8 mouse cellular contexts compared by ENCODE assay signal in the genomic region with DNA sequence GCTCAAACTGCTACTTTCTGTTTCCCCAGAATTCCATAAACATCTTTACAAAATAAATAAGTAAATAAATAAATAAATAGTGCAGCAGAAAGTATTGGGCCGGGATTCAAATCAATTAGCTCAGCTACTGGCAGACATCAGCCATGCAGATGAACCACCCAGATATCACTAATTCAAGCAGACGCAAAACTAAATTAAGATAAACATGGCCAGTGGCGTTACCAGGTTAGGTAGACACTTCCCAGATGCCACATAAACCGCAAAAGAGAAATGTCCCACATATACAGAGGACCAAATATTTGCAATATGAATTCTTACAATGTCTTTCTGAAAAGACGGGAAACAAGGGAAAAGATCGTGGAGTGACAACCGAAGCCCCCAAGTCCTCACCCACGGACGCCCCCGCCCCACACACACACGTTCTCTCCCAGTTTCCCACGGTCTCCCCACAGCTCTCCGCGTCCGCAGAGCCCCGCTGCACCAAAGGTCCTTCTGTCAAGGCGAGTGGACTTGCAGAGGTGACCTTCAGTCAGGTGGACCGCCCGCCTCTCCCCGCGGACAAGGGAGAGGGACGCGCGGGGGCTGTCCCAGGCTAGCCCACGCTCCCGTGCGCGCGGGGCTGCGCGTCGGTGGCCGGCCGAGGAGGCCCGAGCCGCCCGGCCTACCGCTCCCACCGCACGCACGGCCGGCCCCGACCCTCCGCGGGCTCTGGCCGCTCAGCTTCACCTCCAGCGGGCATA. TPM values are rescaled to one million over a fixed set of nuclear protein-coding genes. Genes with fewer than 3 reads are reported as not detected.
DNase-seq lines count a peak whose midpoint lies in the region; ATAC-seq and TF ChIP-seq lines count a peak whose summit lies in the region.

No protein-coding gene starts in this region.

- H3K36me3 ChIP-seq in forebrain, postnatal 0 days (ENCODE audit: insufficient read depth), result peaks cover 10% of the 10 kb centered on the region
- peaks cover 4% of the 10 kb centered on the region for H3K36me3 ChIP-seq in intestine, embryonic 15.5 days
- H3K36me3 ChIP-seq in liver, embryonic 12.5 days, result peaks cover 38% of the 10 kb centered on the region
- H3K36me3 ChIP-seq in myocyte (ENCODE audit: control insufficient read depth, insufficient read depth), result peaks cover 5% of the 10 kb centered on the region

- H3ac ChIP-seq in myocyte (ENCODE audit: control insufficient read depth, insufficient read length), result peak overlapping the region; percentile 98

- no peaks in the 10 kb centered on the region for H3K9me3 ChIP-seq in forebrain, postnatal 0 days (ENCODE audit: low read length)
- H3K9me3 ChIP-seq in intestine, embryonic 15.5 days, result no peaks in the 10 kb centered on the region
- no peaks in the 10 kb centered on the region for H3K9me3 ChIP-seq in liver, embryonic 12.5 days (replicated peaks)

- TF ChIP-seq CTCF in forebrain, postnatal 0 days (IDR thresholded peaks at IDR 0.05; ENCODE audit: low read depth), result no peak

- H3K4me1 ChIP-seq in forebrain, postnatal 0 days (ENCODE audit: insufficient read depth), result no peaks in the 10 kb centered on the region
- no peaks in the 10 kb centered on the region; the same call in 1 of the 2 replicates for H3K4me1 ChIP-seq in intestine, embryonic 15.5 days (replicated peaks)
- H3K4me1 ChIP-seq in liver, embryonic 12.5 days, result peaks cover 46% of the 10 kb centered on the region

- DNase-seq in right cerebral cortex, postnatal 10 days (ENCODE audit: low spot score in 2 of 2), result peak; percentile 47 to 49
- DNase-seq in right cerebral cortex, postnatal 4 days, result no peak
- DNase-seq in cerebellum, adult 11 months, result peak; percentile 49
- no peak for DNase-seq in forebrain, postnatal 0 days
- DNase-seq in T-cell, adult 2 months (ENCODE audit: low spot score), result no peak

- no peak for TF ChIP-seq POLR2A in myocyte (IDR thresholded peaks at IDR 0.05; ENCODE audit: insufficient read length, low read depth)

- peak overlapping the region; percentile 97 for H3K9ac ChIP-seq in forebrain, postnatal 0 days
- H3K9ac ChIP-seq in intestine, embryonic 15.5 days, result peak overlapping the region; percentile 97
- H3K9ac ChIP-seq in liver, embryonic 12.5 days, result peak overlapping the region; percentile 97

- H3K27ac ChIP-seq in forebrain, postnatal 0 days (ENCODE audit: low read depth, low read length), result peak overlapping the region; percentile 93
- peak overlapping the region; percentile 98 for H3K27ac ChIP-seq in intestine, embryonic 15.5 days
- H3K27ac ChIP-seq in liver, embryonic 12.5 days, result peak overlapping the region; percentile 95

- peak; percentile 30 for ATAC-seq in forebrain, postnatal 0 days
- peak; percentile 48 for ATAC-seq in intestine, embryonic 15.5 days
- ATAC-seq in liver, embryonic 12.5 days, result peak; percentile 38

- 1% methylated on average over 46 of the region's 47 CpGs for WGBS in forebrain, postnatal 0 days
- WGBS in intestine, embryonic 15.5 days, result under 1% methylated on average over 45 of the region's 47 CpGs
- WGBS in liver, embryonic 12.5 days (ENCODE audit: insufficient replicate concordance), result under 1% methylated on average over 46 of the region's 47 CpGs

- H3K79me2 ChIP-seq in myocyte (ENCODE audit: control insufficient read depth, insufficient read depth), result peaks cover 15% of the 10 kb centered on the region

- peak overlapping the region; percentile 90 for H3K4me3 ChIP-seq in forebrain, postnatal 0 days (ENCODE audit: low read depth, low read length)
- peak overlapping the region; percentile 95 for H3K4me3 ChIP-seq in intestine, embryonic 15.5 days (replicated peaks)
- peak overlapping the region; percentile 93 for H3K4me3 ChIP-seq in liver, embryonic 12.5 days
- peak overlapping the region; percentile 48 for H3K4me3 ChIP-seq in myocyte

- no peaks in the 10 kb centered on the region for H3K27me3 ChIP-seq in forebrain, postnatal 0 days (ENCODE audit: insufficient read depth, low read length)
- H3K27me3 ChIP-seq in intestine, embryonic 15.5 days (replicated peaks), result no peaks in the 10 kb centered on the region
- 0 out of 2 replicates have a peak, but pooled peaks cover 3% of the 10 kb centered on the region for H3K27me3 ChIP-seq in liver, embryonic 12.5 days (replicated peaks)
- H3K27me3 ChIP-seq in myocyte (ENCODE audit: control insufficient read depth, insufficient read depth, insufficient read length), result no peaks in the 10 kb centered on the region

- H3K4me2 ChIP-seq in forebrain, postnatal 0 days (ENCODE audit: low read depth), result peak overlapping the region; percentile 79
- H3K4me2 ChIP-seq in intestine, embryonic 15.5 days (replicated peaks), result peak overlapping the region; percentile 76
- peak overlapping the region; percentile 94 for H3K4me2 ChIP-seq in liver, embryonic 12.5 days
- H3K4me2 ChIP-seq in myocyte (ENCODE audit: low read depth), result peak overlapping the region; percentile 90

TF ChIP-seq in myocyte, 11 proteins besides CTCF, POLR2A, EP300 and RAD21:
- TF ChIP-seq CEBPB (IDR thresholded peaks at IDR 0.05; ENCODE audit: insufficient read depth, poor library complexity, severe bottlenecking), result no peak
- no peak for TF ChIP-seq TCF3 (IDR thresholded peaks at IDR 0.05; ENCODE audit: insufficient read length, low read depth)
- no peak for TF ChIP-seq POLR2AphosphoS2 (IDR thresholded peaks at IDR 0.05; ENCODE audit: insufficient read length, low read depth)
TF ChIP-seq in myocyte: peak in this region for 0.

RNA-seq across cellular contexts. Expression of a gene that starts 1.1 kb away (rescaled TPM):
- total RNA-seq in forebrain, postnatal 0 days (2014; rRNA removed), result 51.9 and 68.0 TPM in 2 replicates
- 50.2 and 58.1 TPM in 2 replicates for polyA plus RNA-seq in forebrain, postnatal 0 days (2015; fragmentation: Nextera tagmentation; extraction: Ambion mirVana)
- polyA plus RNA-seq in intestine, embryonic 15.5 days (2015; fragmentation: Nextera tagmentation; extraction: Ambion mirVana), result 47.2 and 47.9 TPM in 2 replicates
- polyA plus RNA-seq in liver, embryonic 12.5 days (2016; fragmentation: Nextera tagmentation; extraction: Ambion mirVana), result 47.0 and 48.6 TPM in 2 replicates
- 29.5 TPM for polyA plus RNA-seq in myocyte (2012; fragmentation: generic; extraction: Trizol)

RNA-seq across cellular contexts. Expression of a gene that starts 45.8 kb away (rescaled TPM):
- total RNA-seq in forebrain, postnatal 0 days (2014; rRNA removed), result 12.3 and 14.9 TPM in 2 replicates
- 4.4 and 7.8 TPM in 2 replicates for polyA plus RNA-seq in forebrain, postnatal 0 days (2015; fragmentation: Nextera tagmentation; extraction: Ambion mirVana)
- 9.6 and 11.4 TPM in 2 replicates for polyA plus RNA-seq in intestine, embryonic 15.5 days (2015; fragmentation: Nextera tagmentation; extraction: Ambion mirVana)
- 13.3 and 13.5 TPM in 2 replicates for polyA plus RNA-seq in liver, embryonic 12.5 days (2016; fragmentation: Nextera tagmentation; extraction: Ambion mirVana)
- 4.6 TPM for polyA plus RNA-seq in myocyte (2012; fragmentation: generic; extraction: Trizol)

Comparison
In these comparisons a context has a peak if more than half of its experiments do, and no peak if none do; other contexts are left out.
1. DNase-seq: peak in right cerebral cortex, postnatal 10 days (2 of 2) and cerebellum, adult 11 months (single experiment); none in right cerebral cortex, postnatal 4 days (single experiment), forebrain, postnatal 0 days (single experiment) and T-cell, adult 2 months (single experiment).
2. Peak in every context shown above with its lines, with median percentiles within 50 percentile points of each other: ATAC-seq, H3K27ac ChIP-seq, H3K4me2 ChIP-seq, H3K4me3 ChIP-seq and H3K9ac ChIP-seq.